Mouse (Mus musculus) Muller cell, postnatal 12 days (primary cell): Measurements from ENCODE around the gene Gpatch4.

Experiments
- DNase-seq: peaks from one replicate; pipeline ENCODE4 v3.0.0-alpha.2; 2015; ENCODE audit errors: inconsistent ontology term

The Gpatch4 gene

GRCm38 (mm10) chr3:88042661-88043421, at the start of gene Gpatch4:
Gene Gpatch4, plus strand, starts transcription at chr3:88043108.
- peak; percentile 78 for DNase-seq

GRCm38 (mm10) chr3:87993436-87993835, 49.5 kb upstream of the Gpatch4 start:
- DNase-seq = peak; percentile 46

DNA sequence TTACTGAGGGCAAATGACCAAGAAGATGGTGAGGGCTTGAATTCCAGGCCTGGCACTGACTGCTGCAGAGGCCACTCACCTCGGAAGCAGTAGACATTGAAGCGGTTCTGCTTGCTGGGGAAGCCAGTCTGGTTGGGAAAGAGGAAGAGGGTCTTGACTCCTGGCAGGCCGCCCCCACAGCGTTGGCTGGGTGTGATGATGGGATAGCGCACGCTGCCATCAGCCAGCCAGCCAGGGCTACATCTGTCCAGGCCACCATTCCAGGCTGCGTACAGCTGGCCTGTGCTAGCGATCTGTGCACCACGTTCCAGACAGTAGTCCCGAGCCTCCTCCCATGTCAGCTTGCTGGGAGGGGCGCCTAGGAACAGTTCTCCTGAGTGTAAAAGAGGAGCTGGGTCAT, 47.6 kb upstream of the Gpatch4 start:
- DNase-seq = no peak

GRCm38 (mm10) chr3:87996401-87996800, 46.5 kb upstream of the Gpatch4 start:
- DNase-seq = no peak

GRCm38 (mm10) chr3:87996971-87997614, 45.8 kb upstream of the Gpatch4 start:
- peak; percentile 65 for DNase-seq

DNA sequence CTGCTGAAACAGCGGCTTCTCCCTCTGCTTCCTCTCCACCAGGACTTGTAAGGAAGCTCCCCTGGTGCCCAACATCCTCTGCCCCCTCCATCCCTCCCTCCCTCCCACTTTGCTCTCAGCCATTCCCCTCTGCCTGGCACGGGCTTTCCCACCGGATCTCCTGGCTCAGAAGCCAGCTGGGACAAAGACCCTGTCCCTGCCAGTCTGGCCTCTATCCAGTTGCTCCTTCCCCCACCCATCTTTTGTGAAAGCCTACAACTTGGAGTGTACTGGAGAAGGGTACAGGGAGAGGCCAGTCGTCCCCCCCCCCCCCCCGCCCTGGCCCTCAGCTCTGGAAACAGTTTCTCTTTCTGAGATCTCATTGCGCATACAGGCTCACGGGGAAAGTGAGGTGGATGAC, 44.2 kb upstream of the Gpatch4 start:
- no peak for DNase-seq

DNA sequence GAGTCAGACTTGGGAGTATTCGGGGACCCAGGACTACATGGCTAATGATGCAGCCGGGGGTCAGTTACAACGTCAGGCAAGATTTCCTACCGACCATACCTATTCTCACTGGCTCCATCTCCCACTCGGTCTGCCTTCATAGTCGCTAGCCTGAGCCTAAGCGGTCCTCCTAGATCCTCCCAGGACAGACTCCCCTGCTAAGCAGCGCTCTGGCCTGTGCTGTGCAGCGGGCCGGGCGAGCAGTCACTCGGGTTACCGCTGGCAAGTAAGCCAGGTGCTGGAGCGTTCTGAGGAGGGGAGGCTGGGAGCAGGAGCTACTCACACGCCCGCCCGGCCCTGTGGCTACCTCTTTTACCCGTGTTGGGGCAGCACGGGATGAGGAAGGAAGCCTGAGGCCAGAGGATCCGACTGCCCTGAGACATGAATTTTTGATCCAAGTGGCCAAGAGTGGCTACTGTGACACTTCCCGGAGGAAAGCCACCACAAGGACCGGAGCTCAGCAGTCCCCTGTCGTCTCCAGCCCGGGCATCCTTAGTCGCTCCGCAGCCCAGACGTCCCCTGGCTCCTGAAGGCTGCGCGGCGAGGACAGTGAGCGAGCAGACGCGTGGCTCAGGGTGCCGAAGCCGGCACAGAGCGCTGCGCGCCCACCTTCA, 43.5 kb upstream of the Gpatch4 start:
- no peak for DNase-seq

- DNase-seq = peak; percentile 52
These were observed 42.7 kb upstream of the Gpatch4 start, which contains the start of gene Bcan for GRCm38 (mm10) chr3:88000181-88000580. Gene Bcan, minus strand, starts transcription at chr3:88000230.

- no peak for DNase-seq
These were observed 41.9 kb upstream of the Gpatch4 start for GRCm38 (mm10) chr3:88000816-88001595.

GRCm38 (mm10) chr3:88002291-88002976, 40.5 kb upstream of the Gpatch4 start:
- DNase-seq = no peak

GRCm38 (mm10) chr3:88005822-88006786, 36.8 kb upstream of the Gpatch4 start:
- no peak for DNase-seq

DNA sequence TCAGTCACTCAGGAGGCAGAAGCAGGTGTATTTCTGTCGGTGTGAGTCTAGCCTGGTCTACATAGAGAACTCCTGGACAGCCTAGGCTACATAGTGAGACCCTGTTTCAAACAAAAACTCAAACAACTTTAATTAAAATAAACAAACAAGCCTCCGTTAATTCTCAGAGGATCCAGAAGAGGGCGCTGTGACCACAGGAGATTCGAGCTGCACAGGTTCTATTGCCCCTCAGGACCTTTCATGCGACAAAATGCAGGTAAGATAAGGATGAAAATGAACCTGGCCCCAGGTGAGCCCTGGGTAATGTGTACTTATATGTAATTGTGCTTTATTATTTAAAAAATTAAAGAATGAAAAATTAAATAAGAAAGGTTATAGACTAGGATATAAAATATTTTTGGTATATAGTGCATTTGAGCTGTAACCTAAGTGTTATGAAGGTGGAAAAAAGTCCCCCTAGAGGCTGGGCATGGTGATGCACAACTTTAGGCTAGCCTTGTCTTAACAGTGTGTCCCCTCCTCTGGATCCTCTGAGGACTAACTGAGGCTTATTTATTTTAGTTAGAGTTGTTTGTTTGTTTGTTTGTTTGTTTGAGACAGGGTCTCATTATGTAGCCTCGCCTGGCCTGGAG, 32.2 kb upstream of the Gpatch4 start:
- no peak for DNase-seq

- DNase-seq = peak; percentile 96
These were observed 20.4 kb upstream of the Gpatch4 start for GRCm38 (mm10) chr3:88022322-88023191.

GRCm38 (mm10) chr3:88023192-88024074, 19.5 kb upstream of the Gpatch4 start:
- DNase-seq = no peak

GRCm38 (mm10) chr3:88026823-88027222, 16.1 kb upstream of the Gpatch4 start:
- DNase-seq = no peak

DNA sequence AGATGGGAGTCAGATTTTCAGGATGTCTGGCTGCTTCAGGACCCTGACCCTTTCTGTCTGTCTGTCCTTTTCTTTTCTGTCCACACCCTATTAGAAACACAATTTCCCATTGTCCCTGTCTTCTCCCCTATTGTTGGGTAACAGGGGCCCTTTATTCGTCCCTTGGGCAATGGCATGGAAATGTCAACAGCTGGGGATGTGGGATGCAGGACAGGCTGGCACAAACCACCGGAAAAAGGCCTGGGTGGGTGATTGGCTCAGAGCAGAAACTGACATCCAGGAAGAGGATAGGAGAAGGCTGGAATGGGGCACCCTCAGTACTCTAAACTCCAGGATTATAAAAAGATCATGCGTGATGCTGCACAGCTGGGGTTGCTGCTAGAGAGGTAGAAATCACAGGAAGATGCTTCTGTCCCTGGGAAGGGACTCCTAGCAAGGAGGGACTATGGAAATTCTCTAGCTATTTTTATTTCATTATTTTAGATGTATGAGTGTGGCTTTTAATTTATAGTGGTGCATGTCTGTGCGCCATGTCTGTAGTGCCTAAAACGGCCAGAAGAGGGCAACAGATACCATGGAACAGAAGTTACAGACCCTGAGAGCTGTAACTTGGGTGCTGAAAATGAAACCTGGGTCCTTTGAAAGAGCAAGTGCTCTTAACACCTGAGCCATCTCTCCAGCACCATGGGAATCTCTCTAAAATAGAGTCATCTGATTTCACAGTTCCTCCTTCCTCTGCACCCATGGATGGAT, 15.3 kb upstream of the Gpatch4 start, which contains the start of gene Hapln2:
Gene Hapln2, minus strand, starts transcription at position 150 of the 753 bp plus-strand sequence.
- DNase-seq = no peak
